Mouse (Mus musculus) intestine, embryonic 15.5 days (tissue): Measurements from ENCODE around the gene Cyp4a30b. TPM values are rescaled to one million over a fixed set of nuclear protein-coding genes. Genes with fewer than 3 reads are reported as not detected.

Experiments
- polyA plus RNA-seq: library from polyadenylated mRNA; unstranded; fragments of >200 nt; fragmentation: Nextera tagmentation; extraction: Ambion mirVana; gene quantifications from 2 replicates; pipeline ENCODE4 v1.2.1, GENCODE M21; 2015

The Cyp4a30b gene
- polyA plus RNA-seq, 1 experiment from 2014 or later = not detected

Other genes starting within 250 kb of the Cyp4a30b start
- gene Cyp4a29, start 210.5 kb upstream of the Cyp4a30b start, polyA plus RNA-seq = not detected in 2 replicates
- gene Cyp4a12a, start 153.6 kb upstream of the Cyp4a30b start, polyA plus RNA-seq = 0.08 TPM in 1 of 2 replicates, not detected in the other
- gene Cyp4a12b, start 41.0 kb upstream of the Cyp4a30b start, polyA plus RNA-seq = not detected in 2 replicates
- gene Cyp4a14, start 43.5 kb downstream of the Cyp4a30b start, polyA plus RNA-seq = not detected in 2 replicates
- 0.06 and 0.15 TPM in 2 replicates for gene Cyp4a10, start 65.7 kb downstream of the Cyp4a30b start, polyA plus RNA-seq
- gene Cyp4a31, start 111.0 kb downstream of the Cyp4a30b start, polyA plus RNA-seq = not detected in 2 replicates
- gene Cyp4a32, start 148.4 kb downstream of the Cyp4a30b start, polyA plus RNA-seq = not detected in 2 replicates
- 2.0 and 2.6 TPM in 2 replicates for gene Cyp4b1, start 195.1 kb downstream of the Cyp4a30b start, polyA plus RNA-seq